Mouse (Mus musculus): ENCODE data around the gene Mettl1.
A peak's percentile ranks its signal among the peaks of the same experiment; 100 is the strongest.
"Not testable (repeated sequence)": the region's sequence is repeated elsewhere in the genome, so short reads cannot be mapped to it uniquely, and the experiment has no call there.

Mettl1 gene

DNA sequence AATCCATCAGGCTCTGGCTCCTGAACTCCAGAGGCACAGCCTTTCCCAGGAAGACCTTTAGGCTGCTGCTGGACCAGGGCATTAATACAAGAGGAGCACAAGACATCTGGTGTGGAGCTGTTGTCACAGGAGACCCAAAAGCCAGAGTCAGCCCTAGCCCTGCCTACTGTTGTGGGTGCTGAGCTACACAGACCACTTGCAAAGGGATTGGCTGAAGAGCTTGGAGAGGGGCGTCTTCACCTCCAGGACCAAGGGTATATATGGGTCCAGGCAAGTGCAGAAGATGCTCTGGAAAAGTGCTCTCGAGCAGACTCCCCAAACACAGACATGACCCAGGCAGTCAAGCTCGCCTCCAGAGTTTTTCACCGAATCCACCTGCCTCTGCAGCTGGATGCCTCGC, 6.7 kb downstream of the Mettl1 start, which contains the start of gene Cyp27b1:
TSS of gene Cyp27b1 (plus strand) at position 297 of the 400 bp plus-strand sequence.
- no peak for DNase-seq (ENCODE audit: low spot score in 2 of 2)

- no peak for DNase-seq (ENCODE audit: low spot score in 2 of 2)
Observed at GRCm38 (mm10) chr10:127048608-127049394, 7.6 kb downstream of the Mettl1 start.

DNA sequence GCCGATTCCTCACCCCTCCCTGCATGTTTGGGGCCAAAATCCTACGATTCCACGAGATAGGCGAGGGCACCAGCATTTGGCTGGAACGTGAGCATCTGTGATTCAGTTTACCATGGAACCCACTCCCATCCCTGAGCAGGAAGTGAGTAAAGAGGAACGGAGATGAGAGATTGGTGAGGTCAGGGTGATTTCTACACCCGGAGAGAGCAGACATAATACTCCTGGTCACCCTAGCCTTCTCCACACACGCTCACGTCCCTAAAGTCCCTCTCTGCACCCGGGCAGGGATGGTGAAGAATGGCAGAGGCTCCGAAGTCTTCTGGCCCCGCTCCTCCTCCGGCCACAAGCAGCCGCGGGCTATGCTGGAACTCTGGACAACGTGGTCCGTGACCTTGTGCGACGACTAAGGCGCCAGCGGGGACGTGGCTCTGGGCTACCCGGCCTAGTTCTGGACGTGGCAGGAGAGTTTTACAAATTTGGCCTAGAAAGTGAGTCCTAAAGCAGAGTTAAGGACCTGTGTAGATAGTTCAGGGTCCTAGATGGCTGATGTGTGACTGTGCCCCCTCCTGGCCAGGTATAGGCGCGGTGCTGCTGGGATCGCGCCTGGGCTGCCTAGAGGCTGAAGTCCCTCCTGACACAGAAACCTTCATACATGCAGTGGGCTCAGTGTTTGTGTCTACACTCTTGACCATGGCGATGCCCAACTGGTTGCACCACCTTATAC, 8.3 kb downstream of the Mettl1 start:
- no peak for DNase-seq (ENCODE audit: low spot score in 2 of 2)

DNA sequence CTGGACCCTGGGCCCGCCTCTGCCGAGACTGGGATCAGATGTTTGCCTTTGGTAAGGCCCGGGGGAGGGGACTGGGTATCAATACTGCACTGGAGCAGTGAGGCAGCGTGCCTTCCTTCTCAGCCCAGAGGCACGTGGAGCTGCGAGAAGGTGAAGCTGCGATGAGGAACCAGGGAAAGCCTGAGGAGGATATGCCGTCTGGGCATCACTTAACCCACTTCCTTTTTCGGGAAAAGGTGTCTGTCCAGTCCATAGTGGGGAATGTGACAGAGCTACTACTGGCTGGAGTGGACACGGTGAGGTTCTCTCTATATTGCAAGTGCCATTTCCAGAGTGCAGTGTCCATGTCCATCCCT, 8.9 kb downstream of the Mettl1 start:
- no peak for DNase-seq (ENCODE audit: low spot score in 2 of 2)

GRCm38 (mm10) chr10:127054646-127055045, 13.4 kb downstream of the Mettl1 start:
- DNase-seq (ENCODE audit: low spot score in 2 of 2), result no peak

DNA sequence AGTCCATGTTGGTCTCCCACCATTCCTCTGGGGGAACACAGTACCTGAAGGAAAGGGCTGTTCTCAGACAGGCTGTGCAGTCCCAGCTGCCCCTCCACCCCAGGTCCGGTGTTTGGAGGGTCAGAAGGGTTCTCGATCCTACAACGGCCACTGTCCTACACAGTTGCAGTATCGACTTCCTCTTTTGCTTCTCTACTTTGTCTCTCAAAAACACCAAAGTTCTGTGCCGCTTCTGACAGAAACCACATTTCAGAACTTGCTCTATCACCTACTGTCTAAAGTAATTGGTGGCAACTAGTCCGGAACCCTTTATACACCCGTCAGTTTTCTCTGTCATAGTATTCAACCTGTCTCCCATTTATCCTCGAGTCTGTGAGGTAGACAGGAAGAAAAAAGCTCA, 14.2 kb downstream of the Mettl1 start:
- no peak for DNase-seq (ENCODE audit: low spot score in 2 of 2)

DNA sequence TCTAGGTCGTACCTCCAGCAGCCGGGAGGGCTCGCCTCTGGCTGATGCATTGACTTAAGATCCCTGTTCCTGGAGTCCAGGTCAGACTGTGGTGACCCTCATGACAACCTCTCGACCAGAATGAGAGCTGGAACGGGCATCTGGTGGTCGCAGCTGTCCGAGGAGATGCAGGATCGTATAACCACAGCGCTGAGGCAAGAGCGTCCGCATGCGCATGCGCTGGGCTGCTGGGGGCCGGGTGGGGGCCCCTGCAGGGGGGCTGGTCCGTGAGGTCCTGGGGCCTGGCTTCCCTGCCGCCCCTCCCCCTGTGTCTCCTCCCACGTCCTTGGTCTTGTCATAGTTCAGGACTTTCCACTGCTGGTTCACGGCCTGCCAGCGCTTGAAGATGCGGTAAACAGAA, 15.3 kb downstream of the Mettl1 start:
- no peak for DNase-seq (ENCODE audit: low spot score in 2 of 2)

GRCm38 (mm10) chr10:127058161-127058560, 16.9 kb downstream of the Mettl1 start:
- DNase-seq (ENCODE audit: low spot score in 2 of 2), result peak in 1 of 2 experiments; percentile 74

GRCm38 (mm10) chr10:127058708-127059107, 17.5 kb downstream of the Mettl1 start:
- no peak for DNase-seq (ENCODE audit: low spot score in 2 of 2)

GRCm38 (mm10) chr10:127059174-127059967, 18.2 kb downstream of the Mettl1 start:
- peak in 1 of 2 experiments; percentile 54 for DNase-seq (ENCODE audit: low spot score in 2 of 2)

- peak; percentile 78 to 80 for DNase-seq (ENCODE audit: low spot score in 2 of 2)
Observed at GRCm38 (mm10) chr10:127059968-127060916, 19.0 kb downstream of the Mettl1 start, which contains the start of gene March9. Gene March9 (minus strand): TSS chr10:127060184.

DNA sequence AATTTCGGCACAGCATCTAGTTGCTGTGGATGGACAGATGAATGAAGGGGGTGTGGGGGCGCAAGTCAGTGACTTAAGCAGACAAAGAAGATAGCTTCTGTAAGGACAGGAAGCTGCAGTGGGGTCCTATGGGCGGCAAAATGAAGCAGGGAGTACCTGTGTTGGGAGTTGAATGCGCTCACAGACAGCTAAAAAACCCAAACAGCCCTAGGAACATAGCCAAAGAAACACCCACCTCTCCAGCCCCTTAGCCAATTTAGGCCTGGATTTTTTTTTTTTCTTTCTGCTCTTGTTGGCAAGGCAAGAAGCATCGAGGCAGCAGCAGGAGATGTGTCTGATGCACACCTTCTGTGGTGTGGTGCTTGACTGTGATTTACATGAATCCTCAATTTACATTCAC, 19.9 kb downstream of the Mettl1 start:
- no peak for DNase-seq (ENCODE audit: low spot score in 2 of 2)

DNA sequence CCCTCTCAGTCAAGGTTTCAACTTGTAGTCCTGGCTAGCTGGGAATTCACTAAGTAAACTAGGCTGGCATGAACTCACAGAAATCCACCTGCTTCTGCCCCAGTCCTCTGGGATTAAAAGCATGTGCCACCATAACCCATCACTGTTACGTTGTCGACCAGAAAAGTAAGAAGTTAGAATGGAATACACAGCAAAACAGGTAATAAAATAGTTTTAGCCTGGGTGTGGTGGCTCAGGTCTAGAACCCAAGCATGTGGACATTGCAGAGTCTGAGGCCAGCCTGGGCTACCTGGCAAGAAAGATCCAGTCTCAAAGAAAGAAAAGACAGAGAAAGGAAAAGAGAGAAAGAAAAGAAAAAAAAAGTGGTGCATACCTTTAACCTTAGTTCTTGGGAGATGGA, 20.3 kb downstream of the Mettl1 start:
- DNase-seq (ENCODE audit: low spot score in 2 of 2), result no peak

- not testable (repeated sequence) for DNase-seq (ENCODE audit: low spot score in 2 of 2)
Observed at GRCm38 (mm10) chr10:127062101-127062500, 20.9 kb downstream of the Mettl1 start.

DNA sequence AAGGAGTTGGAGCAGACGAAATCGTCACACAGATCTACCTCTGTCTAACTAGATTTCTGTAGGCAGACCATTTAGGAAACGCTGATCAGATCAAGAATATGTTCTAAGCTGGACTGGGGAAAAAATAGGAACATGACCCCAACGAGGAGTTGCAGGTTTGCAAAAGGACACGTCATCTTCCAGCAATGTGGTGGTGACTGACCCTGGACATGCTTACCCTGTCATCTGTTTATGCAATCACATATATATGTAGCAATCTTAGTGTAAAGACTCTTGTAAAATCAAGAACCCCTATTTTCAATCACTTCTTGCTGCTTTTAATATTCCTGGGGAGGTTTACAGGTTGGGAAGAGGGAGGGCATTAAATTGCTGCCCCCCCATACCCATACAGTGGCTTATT, 21.3 kb downstream of the Mettl1 start:
- DNase-seq (ENCODE audit: low spot score in 2 of 2), result no peak

GRCm38 (mm10) chr10:127063239-127063872, 22.1 kb downstream of the Mettl1 start, which contains the start of gene Cdk4:
Gene Cdk4 (plus strand): TSS chr10:127063534.
- DNase-seq (ENCODE audit: low spot score in 2 of 2), result peak; percentile 99

DNA sequence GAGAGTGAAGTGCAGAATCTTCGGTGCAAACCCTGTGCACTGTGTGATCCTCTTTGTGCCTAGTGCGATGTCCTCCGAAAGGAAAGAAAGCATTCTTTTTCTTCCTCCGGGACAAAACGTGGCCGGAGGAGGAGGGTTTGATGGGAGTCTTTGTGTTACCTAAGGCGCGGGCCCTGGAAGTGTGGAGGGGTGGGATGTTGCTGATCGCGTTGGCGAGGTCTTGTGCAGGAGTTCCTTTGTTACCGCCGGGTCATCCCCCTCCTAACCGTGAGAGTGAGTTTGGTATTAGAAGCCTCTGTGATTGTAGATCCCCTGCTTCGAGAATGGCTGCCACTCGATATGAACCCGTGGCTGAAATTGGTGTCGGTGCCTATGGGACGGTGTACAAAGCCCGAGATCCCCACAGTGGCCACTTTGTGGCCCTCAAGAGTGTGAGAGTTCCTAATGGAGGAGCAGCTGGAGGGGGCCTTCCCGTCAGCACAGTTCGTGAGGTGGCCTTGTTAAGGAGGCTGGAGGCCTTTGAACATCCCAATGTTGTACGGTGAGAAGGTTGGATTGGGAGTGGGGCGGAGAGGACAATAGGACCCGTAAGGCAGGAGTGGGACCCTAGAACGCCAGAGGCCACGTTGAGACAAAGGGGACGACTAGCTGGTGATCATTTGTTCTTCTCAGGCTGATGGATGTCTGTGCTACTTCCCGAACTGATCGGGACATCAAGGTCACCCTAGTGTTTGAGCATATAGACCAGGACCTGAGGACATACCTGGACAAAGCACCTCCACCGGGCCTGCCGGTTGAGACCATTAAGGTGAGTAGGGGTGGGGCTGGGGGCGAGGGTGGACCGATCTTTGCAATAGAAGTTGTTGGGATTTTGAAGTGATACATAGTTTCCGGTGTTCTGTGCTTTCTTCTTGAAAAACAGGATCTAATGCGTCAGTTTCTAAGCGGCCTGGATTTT, 23.0 kb downstream of the Mettl1 start:
- no peak for DNase-seq (ENCODE audit: low spot score in 2 of 2)

DNA sequence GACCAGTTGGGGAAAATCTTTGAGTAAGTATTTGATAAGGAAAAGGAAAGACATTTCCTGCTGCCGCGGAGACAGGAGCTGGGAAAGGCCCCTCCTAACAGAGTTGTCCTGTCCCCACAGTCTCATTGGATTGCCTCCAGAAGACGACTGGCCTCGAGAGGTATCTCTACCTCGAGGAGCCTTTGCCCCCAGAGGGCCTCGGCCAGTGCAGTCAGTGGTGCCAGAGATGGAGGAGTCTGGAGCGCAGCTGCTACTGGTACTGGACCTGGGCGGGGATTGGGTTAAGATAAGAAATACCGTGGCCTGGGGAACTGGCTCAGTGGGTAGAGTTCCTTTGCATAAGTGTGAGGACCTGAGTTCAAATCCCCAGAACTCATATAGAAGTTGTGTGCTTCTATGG, 24.8 kb downstream of the Mettl1 start:
- DNase-seq (ENCODE audit: low spot score in 2 of 2), result no peak

GRCm38 (mm10) chr10:127066519-127067018, 25.4 kb downstream of the Mettl1 start:
- DNase-seq (ENCODE audit: low spot score in 2 of 2), result no peak

Measured in frontal cortex, postnatal 10 days (tissue).